Mouse (Mus musculus) testis, adult 2 months (tissue): ENCODE data around the gene Gm38431. TPM values are rescaled to one million over a fixed set of nuclear protein-coding genes. Genes with fewer than 3 reads are reported as not detected.

Experiments used
- H3K27ac ChIP-seq: fragments of 200-500 bp; 2 replicates; pipeline ENCODE4 v1.5.1; 2012; ENCODE audit warnings: low read depth, low read length; ENCODE audit not compliant: control insufficient read depth, insufficient read depth
- H3K27me3 ChIP-seq: fragments of 200-500 bp; 2 replicates; pipeline ENCODE4 v1.6.1; 2012; ENCODE audit warnings: mild to moderate bottlenecking, low read length, moderate library complexity; ENCODE audit not compliant: control insufficient read depth, insufficient read depth
- H3K36me3 ChIP-seq: fragments of 200-500 bp; 2 replicates; pipeline ENCODE4 v1.6.1; 2012; ENCODE audit warnings: mild to moderate bottlenecking, low read length; ENCODE audit not compliant: control insufficient read depth, insufficient read depth
- H3K4me1 ChIP-seq: fragments of 200-500 bp; 2 replicates; pipeline ENCODE4 v1.6.1; 2012; ENCODE audit warnings: low read length; ENCODE audit not compliant: control insufficient read depth, insufficient read depth
- H3K4me3 ChIP-seq: fragments of 200-500 bp; 2 replicates; pipeline ENCODE4 v1.5.1; 2012; ENCODE audit warnings: low read depth, mild to moderate bottlenecking, low read length, moderate library complexity, mixed read lengths; ENCODE audit not compliant: control insufficient read depth
- CTCF ChIP-seq: fragments of 200-500 bp; IDR thresholded peaks from 2 replicates; pipeline ENCODE4 v1.5.1; 2012; ENCODE audit warnings: low read depth, mild to moderate bottlenecking, inconsistent platforms, low read length, moderate library complexity; ENCODE audit not compliant: control insufficient read depth, insufficient read depth, insufficient replicate concordance
- POLR2A ChIP-seq: fragments of 200-500 bp; IDR thresholded peaks from 2 replicates; pipeline ENCODE4 v1.6.1; 2012; ENCODE audit warnings: low read depth, mild to moderate bottlenecking, inconsistent platforms, low read length, moderate library complexity; ENCODE audit not compliant: control insufficient read depth
- polyA plus RNA-seq: library from polyadenylated mRNA; depleted of rRNA; stranded (reverse); fragments of >200 nt; gene quantifications from 2 replicates; pipeline ENCODE4 v1.2.3, GENCODE M21; 2012

Gene Gm38431
- polyA plus RNA-seq, 1 experiment: 5.1 TPM

GRCm38 (mm10) chr9:21090537-21090936 lies 1.3 kb downstream of the Gm38431 start:
- Histone ChIP-seq H3K4me3 (peak overlapping the region; percentile 90), H3K27ac (no peak overlapping the region), H3K27me3 (no peaks in the 10 kb centered on the region), H3K36me3 (peaks cover 6% of the 10 kb centered on the region), H3K4me1 (peaks cover 9% of the 10 kb centered on the region)
- TF ChIP-seq CTCF: no peak
- no peak for TF ChIP-seq POLR2A

- TF ChIP-seq CTCF (no peak), POLR2A (no peak)
- H3K4me3 ChIP-seq: no peak overlapping the region
- no peak overlapping the region for H3K27ac ChIP-seq
- peaks cover 9% of the 10 kb centered on the region for H3K36me3 ChIP-seq
- H3K27me3 ChIP-seq: no peaks in the 10 kb centered on the region
- H3K4me1 ChIP-seq: no peaks in the 10 kb centered on the region
These were observed 8.5 kb downstream of the Gm38431 start for GRCm38 (mm10) chr9:21083324-21083723.

GRCm38 (mm10) chr9:21081127-21081526 lies 10.7 kb downstream of the Gm38431 start:
- no peak overlapping the region for H3K4me3 ChIP-seq
- no peak overlapping the region for H3K27ac ChIP-seq
- H3K36me3 ChIP-seq: peaks cover 6% of the 10 kb centered on the region
- no peaks in the 10 kb centered on the region for H3K4me1 ChIP-seq
- H3K27me3 ChIP-seq: no peaks in the 10 kb centered on the region
- TF ChIP-seq CTCF (no peak), POLR2A (no peak)

GRCm38 (mm10) chr9:21075625-21076024 lies 16.2 kb downstream of the Gm38431 start:
- Histone ChIP-seq H3K36me3 (peaks cover 4% of the 10 kb centered on the region), H3K27me3 (no peaks in the 10 kb centered on the region), H3K27ac (no peak overlapping the region), H3K4me1 (peaks cover 5% of the 10 kb centered on the region), H3K4me3 (no peak overlapping the region)
- TF ChIP-seq CTCF (no peak), POLR2A (no peak)

DNA sequence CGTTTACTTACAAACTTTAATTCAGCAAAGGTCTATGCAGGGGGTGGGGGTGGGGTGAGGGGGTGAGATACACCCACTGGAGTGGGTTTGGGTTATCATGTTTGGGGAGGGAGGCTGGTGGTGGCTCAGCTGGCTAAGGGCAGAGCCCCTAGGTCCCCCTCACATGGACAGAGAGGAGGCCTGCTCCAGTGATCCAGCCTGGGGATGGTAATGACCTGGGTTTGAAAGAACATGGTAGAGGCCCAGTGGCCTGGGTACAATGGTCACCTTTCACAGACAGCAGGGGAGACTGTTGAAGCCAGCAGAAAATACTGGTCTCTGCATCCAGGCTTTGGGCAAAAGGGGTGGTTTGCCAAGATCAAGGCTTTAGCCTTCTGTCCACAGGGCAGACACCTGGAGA lies 17.6 kb downstream of the Gm38431 start:
- no peak for TF ChIP-seq CTCF
- no peak for TF ChIP-seq POLR2A
- H3K36me3 ChIP-seq: peaks cover 2% of the 10 kb centered on the region
- no peak overlapping the region for H3K4me3 ChIP-seq
- H3K4me1 ChIP-seq: peaks cover 5% of the 10 kb centered on the region
- H3K27ac ChIP-seq: no peak overlapping the region
- H3K27me3 ChIP-seq: no peaks in the 10 kb centered on the region

DNA sequence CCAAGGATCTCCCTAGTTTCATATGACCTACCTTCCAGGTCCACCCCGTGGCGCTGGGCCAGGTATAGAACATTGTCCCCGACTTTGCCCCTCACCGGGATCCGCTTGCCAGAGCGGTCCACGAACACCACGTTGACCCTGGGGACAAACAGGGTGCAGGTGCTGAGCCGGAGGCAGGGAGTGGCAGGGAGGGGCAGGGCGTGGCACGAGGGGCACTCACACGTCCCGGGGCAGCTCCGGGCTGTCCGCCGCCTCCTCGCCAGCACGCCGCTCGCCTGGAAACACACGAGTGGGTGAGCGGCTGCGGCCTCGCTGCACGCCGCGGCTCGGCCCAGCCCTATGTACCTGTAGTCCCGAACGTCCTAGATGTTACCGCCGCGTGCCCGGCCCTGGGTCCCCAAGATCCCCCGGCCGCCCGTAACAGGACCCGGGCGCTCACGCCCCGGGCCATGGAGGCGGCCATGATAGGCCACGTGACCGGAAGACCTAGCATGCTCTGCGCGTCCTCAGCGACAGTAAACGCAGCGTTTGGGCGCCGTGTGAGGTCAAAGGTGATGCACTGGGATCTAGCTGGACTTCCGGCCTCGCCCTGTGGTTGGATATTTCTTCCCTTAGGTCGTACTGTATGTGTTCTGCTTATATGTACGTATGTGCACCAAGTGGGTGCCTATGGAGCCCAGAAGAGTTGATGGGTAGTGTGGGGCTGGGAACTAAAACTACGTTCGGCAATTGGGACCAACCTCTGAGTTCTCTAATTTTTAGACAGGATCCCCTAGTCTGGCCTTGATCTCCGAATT lies 18.6 kb downstream of the Gm38431 start, which contains the start of the genes Gm49373 and Fdx1l:
TSS of gene Gm49373 (minus strand) at position 53 of the 797 bp plus-strand sequence.
TSS of gene Fdx1l (minus strand) at position 571 of the 797 bp plus-strand sequence.
- Histone ChIP-seq H3K4me3 (peak within 1 kb of the TSS; percentile 91), H3K36me3 (no peaks in the 10 kb centered on the region; the same call in 1 of the 2 replicates), H3K27ac (peak within 1 kb of the TSS; percentile 85), H3K27me3 (no peaks in the 10 kb centered on the region), H3K4me1 (peaks cover 5% of the 10 kb centered on the region)
- TF ChIP-seq POLR2A (peak; percentile 77; the same call in 1 of the 2 replicates), CTCF (no peak)

- Histone ChIP-seq H3K27ac (no peak overlapping the region), H3K36me3 (no peaks in the 10 kb centered on the region; the same call in 1 of the 2 replicates), H3K4me3 (peak overlapping the region; percentile 91), H3K4me1 (peaks cover 5% of the 10 kb centered on the region), H3K27me3 (no peaks in the 10 kb centered on the region)
- TF ChIP-seq CTCF (no peak), POLR2A (no peak)
These were observed 19.2 kb downstream of the Gm38431 start for GRCm38 (mm10) chr9:21072641-21073040.
